ENCODE assay signal across 8 mouse cellular contexts in genomic region chr2:128863777-128864331, GRCm38 (mm10). TPM values are rescaled to one million over a fixed set of nuclear protein-coding genes. Genes with fewer than 3 reads are reported as not detected.
DNase-seq lines count a peak whose midpoint lies in the region.

No protein-coding gene starts in this region.

- peak; percentile 67 for DNase-seq in ZHBTc4 (ENCODE audit: low read depth, low spot score)
- peak; percentile 27 for DNase-seq in cerebellum, adult 8-10 months
- peak; percentile 44 for DNase-seq in forelimb bud, embryonic 11.5 days (ENCODE audit: low read depth, low spot score)
- peak; percentile 60 to 61 for DNase-seq in heart, postnatal 36 days
- DNase-seq in layer of hippocampus, postnatal 25 days (ENCODE audit: extremely low spot score in 1 of 2, low spot score in 1 of 2): peak; percentile 22 to 29
- peak; percentile 36 for DNase-seq in lung, postnatal 25 days (ENCODE audit: low spot score)
- peak; percentile 41 for DNase-seq in right cerebral cortex, postnatal 14 days
- no peak for DNase-seq in MN1 (ENCODE audit: low spot score)

- intact Hi-C loops in heart, postnatal 36 days (cut with DNase I): no loop called here

RNA-seq across cellular contexts. Expression of gene Fbln7, which starts 1.1 kb away (rescaled TPM):
- under 1 TPM; 0.38 to 0.39 TPM for total RNA-seq in heart, postnatal 36 days (2021)
- total RNA-seq in layer of hippocampus, postnatal 25 days (2021): 1 to 10 TPM in 1 of 2 experiments, under 1 TPM in 1; 0.89 to 1.1 TPM

RNA-seq across cellular contexts. Expression of gene Tmem87b, which starts 45.9 kb away (rescaled TPM):
- 10 to 100 TPM; 20.2 to 25.1 TPM for total RNA-seq in heart, postnatal 36 days (2021)
- 10 to 100 TPM; 33.7 to 36.2 TPM for total RNA-seq in layer of hippocampus, postnatal 25 days (2021)
